Mouse (Mus musculus): ENCODE measurements around the gene Nfe2. TPM values are rescaled to one million over a fixed set of nuclear protein-coding genes. Genes with fewer than 3 reads are reported as not detected.

Nfe2 gene
- polyA plus RNA-seq, 1 experiment = 0.28 TPM

DNA sequence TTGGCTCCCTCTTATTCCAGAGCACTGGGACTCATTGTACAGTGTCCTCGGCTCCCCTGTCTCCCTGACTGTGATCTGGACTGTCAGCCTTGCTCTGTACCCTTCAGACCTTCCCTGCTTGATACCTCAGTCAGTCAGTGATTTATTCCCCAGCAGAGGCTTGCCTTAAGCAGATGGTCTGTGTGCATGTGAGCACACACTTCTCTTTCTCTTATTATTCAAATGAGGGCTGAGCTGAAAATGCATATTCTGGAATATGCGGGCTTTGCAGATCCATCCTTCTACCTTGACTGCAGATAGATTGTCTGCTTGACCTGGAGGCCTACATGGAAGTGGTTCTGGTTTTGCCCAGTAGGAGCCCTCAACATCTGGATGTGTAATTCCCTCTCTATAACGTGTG is 39.8 kb upstream of the Nfe2 start:
- no peak for DNase-seq
- H3K4me1 ChIP-seq (ENCODE audit: control insufficient read depth, insufficient read depth, low read length) = peaks cover 6% of the 10 kb centered on the region; the same call in 1 of the 2 replicates
- WGBS = 73% methylated on average over 3 of the region's 3 CpGs
- no peaks in the 10 kb centered on the region for H3K27me3 ChIP-seq (ENCODE audit: control insufficient read depth, insufficient read depth, low read length)
- no peak overlapping the region for H3K27ac ChIP-seq (ENCODE audit: insufficient read depth, low read length)
- no peak overlapping the region for H3K4me3 ChIP-seq (replicated peaks; ENCODE audit: insufficient read depth, low read depth, low read length)
- TF ChIP-seq POLR2A (IDR thresholded peaks at IDR 0.05; ENCODE audit: borderline replicate concordance, insufficient read depth, low read length) (no peak), CTCF (IDR thresholded peaks at IDR 0.05; ENCODE audit: borderline replicate concordance, insufficient read depth, low read depth, low read length) (no peak)

DNA sequence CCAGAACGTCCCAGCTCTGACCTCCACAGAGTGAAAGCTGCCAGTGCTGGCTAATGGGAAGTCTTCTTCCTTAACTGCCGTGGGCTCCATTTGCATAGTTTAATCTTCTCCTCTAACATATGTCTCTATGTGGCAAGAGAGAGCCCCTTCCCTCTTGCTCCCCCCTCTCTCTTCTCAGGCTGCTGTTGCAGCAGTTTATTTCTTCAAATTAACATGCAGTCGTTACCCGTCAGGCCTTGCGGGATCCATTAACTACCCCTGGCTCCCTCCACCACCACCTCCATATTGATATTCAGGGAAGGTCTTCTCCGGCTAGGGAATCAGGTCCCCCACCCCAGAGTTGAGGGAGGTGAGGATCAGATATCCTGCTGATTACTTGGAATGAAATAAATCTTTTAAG is 39.1 kb upstream of the Nfe2 start:
- no peaks in the 10 kb centered on the region for H3K27me3 ChIP-seq (ENCODE audit: control insufficient read depth, insufficient read depth, low read length)
- WGBS = 72% methylated on average over 6 of the region's 6 CpGs
- H3K4me1 ChIP-seq (ENCODE audit: control insufficient read depth, insufficient read depth, low read length) = peaks cover 6% of the 10 kb centered on the region; the same call in 1 of the 2 replicates
- no peak for TF ChIP-seq CTCF (IDR thresholded peaks at IDR 0.05; ENCODE audit: borderline replicate concordance, insufficient read depth, low read depth, low read length)
- TF ChIP-seq POLR2A (IDR thresholded peaks at IDR 0.05; ENCODE audit: borderline replicate concordance, insufficient read depth, low read length) = no peak
- H3K27ac ChIP-seq (ENCODE audit: insufficient read depth, low read length) = no peak overlapping the region
- H3K4me3 ChIP-seq (replicated peaks; ENCODE audit: insufficient read depth, low read depth, low read length) = no peak overlapping the region
- no peak for DNase-seq

DNA sequence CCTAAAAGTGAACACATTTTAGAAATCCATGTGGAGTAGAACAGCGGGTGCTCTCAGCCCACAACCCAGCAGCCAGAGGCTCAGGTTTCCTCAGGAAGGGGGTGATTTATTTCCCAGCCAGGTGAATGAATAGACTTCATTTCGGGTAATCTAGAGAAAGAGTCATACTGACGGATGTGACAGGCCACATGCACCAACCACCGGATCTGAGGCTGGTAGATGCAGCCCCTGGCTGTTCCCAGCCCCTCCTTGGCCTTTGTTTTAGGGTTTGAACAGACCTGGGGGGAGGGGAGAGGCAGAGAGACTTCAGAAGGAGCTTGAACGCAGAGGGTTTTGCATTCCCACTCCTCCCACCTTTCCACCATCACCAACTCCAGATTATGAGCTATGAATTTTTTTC is 37.6 kb upstream of the Nfe2 start:
- peaks cover 6% of the 10 kb centered on the region; the same call in 1 of the 2 replicates for H3K4me1 ChIP-seq (ENCODE audit: control insufficient read depth, insufficient read depth, low read length)
- no peaks in the 10 kb centered on the region for H3K27me3 ChIP-seq (ENCODE audit: control insufficient read depth, insufficient read depth, low read length)
- TF ChIP-seq CTCF (IDR thresholded peaks at IDR 0.05; ENCODE audit: borderline replicate concordance, insufficient read depth, low read depth, low read length) = no peak
- no peak for TF ChIP-seq POLR2A (IDR thresholded peaks at IDR 0.05; ENCODE audit: borderline replicate concordance, insufficient read depth, low read length)
- WGBS = 26% methylated on average over 5 of the region's 5 CpGs
- H3K27ac ChIP-seq (ENCODE audit: insufficient read depth, low read length) = no peak overlapping the region
- DNase-seq = no peak
- H3K4me3 ChIP-seq (replicated peaks; ENCODE audit: insufficient read depth, low read depth, low read length) = no peak overlapping the region

DNA sequence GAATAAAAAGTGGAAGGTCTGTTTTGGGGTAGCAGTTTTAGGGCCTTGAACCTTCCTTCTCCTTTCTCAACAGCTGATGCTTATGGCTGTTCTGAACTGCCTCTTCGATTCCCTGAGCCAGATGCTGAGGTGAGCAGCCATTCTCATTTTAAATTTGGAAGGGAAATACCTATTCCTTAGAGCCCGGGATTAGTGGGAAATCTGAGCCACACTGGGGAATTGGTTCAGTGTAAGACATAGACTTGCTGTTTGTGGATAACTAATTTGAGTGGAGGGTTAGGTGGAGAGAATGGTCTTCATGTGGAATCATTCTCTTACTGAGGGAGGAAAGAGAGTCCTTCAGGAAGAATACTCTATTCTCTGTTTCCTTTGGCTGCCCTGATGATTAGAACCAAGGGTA is 36.4 kb upstream of the Nfe2 start:
- TF ChIP-seq POLR2A (IDR thresholded peaks at IDR 0.05; ENCODE audit: borderline replicate concordance, insufficient read depth, low read length) = no peak
- no peak for TF ChIP-seq CTCF (IDR thresholded peaks at IDR 0.05; ENCODE audit: borderline replicate concordance, insufficient read depth, low read depth, low read length)
- no peaks in the 10 kb centered on the region for H3K27me3 ChIP-seq (ENCODE audit: control insufficient read depth, insufficient read depth, low read length)
- H3K4me3 ChIP-seq (replicated peaks; ENCODE audit: insufficient read depth, low read depth, low read length) = no peak overlapping the region
- no peak for DNase-seq
- 88% methylated on average over 2 of the region's 2 CpGs for WGBS
- H3K27ac ChIP-seq (ENCODE audit: insufficient read depth, low read length) = no peak overlapping the region
- H3K4me1 ChIP-seq (ENCODE audit: control insufficient read depth, insufficient read depth, low read length) = peaks cover 6% of the 10 kb centered on the region; the same call in 1 of the 2 replicates

DNA sequence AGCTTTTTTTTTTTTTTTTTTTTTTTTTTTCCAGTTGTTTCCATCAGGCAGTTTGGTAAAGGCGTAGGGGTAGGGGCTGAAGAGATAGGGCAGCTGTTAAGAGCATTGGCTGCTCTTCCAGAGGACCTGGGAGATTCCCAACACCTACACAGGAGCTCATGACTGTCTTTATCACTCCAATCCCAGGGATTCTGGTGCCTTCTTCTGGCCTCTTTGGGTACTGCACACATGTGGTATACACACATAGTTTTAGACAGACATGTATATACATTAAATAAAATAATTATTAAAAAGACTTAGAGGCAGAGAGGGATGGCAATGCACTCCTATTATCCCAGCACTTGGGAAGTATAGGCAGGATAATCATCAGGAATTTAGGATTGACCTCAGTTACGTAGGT is 35.2 kb upstream of the Nfe2 start:
- no peak overlapping the region for H3K4me3 ChIP-seq (replicated peaks; ENCODE audit: insufficient read depth, low read depth, low read length)
- 100% methylated on average over 2 of the region's 2 CpGs for WGBS
- DNase-seq = no peak
- no peak overlapping the region for H3K27ac ChIP-seq (ENCODE audit: insufficient read depth, low read length)
- no peaks in the 10 kb centered on the region for H3K27me3 ChIP-seq (ENCODE audit: control insufficient read depth, insufficient read depth, low read length)
- H3K4me1 ChIP-seq (ENCODE audit: control insufficient read depth, insufficient read depth, low read length) = no peaks in the 10 kb centered on the region
- TF ChIP-seq CTCF (IDR thresholded peaks at IDR 0.05; ENCODE audit: borderline replicate concordance, insufficient read depth, low read depth, low read length) (no peak), POLR2A (IDR thresholded peaks at IDR 0.05; ENCODE audit: borderline replicate concordance, insufficient read depth, low read length) (no peak)

DNA sequence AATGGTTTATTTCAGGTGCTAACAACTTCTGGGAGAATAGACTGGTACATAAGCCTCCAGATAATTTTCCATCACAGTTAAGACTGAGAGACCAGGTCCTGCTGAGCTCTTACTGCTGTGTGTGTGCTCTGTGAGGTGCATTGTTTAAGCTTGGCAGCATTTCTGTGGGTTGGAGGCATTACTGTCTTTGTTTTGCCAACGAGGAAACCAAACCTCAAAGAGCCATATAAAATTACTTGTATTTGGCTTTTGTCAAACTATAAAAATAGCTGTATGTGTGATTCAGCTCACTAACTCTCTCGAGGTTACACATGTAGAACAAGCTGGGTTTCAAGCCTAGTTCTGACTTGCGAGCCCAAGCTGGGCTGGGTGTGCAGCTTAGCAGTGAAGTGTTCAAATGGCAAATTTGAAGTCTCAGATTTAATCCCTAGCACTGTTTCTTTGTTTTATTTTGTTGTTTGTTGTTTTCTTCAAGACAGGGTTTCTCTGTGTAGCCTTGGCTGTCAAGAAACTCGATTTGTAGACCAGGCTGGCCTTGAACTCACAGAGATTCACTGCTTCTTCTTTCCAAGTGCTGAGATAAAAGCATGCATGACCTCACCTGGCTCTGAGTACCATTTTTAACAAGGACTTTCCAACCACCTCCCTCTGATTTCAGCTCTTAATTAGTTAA is 34.6 kb upstream of the Nfe2 start:
- H3K27ac ChIP-seq (ENCODE audit: insufficient read depth, low read length) = no peak overlapping the region
- no peak overlapping the region for H3K4me3 ChIP-seq (replicated peaks; ENCODE audit: insufficient read depth, low read depth, low read length)
- H3K27me3 ChIP-seq (ENCODE audit: control insufficient read depth, insufficient read depth, low read length) = no peaks in the 10 kb centered on the region
- no peak for TF ChIP-seq CTCF (IDR thresholded peaks at IDR 0.05; ENCODE audit: borderline replicate concordance, insufficient read depth, low read depth, low read length)
- TF ChIP-seq POLR2A (IDR thresholded peaks at IDR 0.05; ENCODE audit: borderline replicate concordance, insufficient read depth, low read length) = no peak
- no peaks in the 10 kb centered on the region for H3K4me1 ChIP-seq (ENCODE audit: control insufficient read depth, insufficient read depth, low read length)
- no peak for DNase-seq
- 80% methylated on average over 4 of the region's 4 CpGs for WGBS

DNA sequence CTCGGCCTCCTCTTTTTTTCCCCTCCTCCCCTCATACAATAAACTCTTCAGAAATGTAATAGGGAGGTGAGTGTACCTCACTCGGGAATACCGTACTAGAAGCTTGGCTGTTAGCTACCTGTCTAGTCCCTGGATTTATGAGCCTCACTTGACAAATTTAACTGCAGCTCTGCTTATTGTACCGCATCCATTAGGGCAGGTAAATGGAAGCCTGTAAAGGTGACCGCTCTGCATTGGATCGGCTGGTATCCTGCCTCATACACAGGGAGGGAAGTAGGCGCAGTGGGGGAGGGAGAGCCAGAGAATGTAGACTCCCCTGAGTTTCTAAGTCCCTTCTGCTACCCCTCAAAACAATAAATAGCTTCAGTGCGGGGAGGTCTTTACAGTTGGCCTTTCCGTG is 32.6 kb upstream of the Nfe2 start:
- H3K4me1 ChIP-seq (ENCODE audit: control insufficient read depth, insufficient read depth, low read length) = peaks cover under 1% of the 10 kb centered on the region; the same call in 1 of the 2 replicates
- H3K4me3 ChIP-seq (replicated peaks; ENCODE audit: insufficient read depth, low read depth, low read length) = no peak overlapping the region
- no peaks in the 10 kb centered on the region for H3K27me3 ChIP-seq (ENCODE audit: control insufficient read depth, insufficient read depth, low read length)
- WGBS = 93% methylated on average over 9 of the region's 9 CpGs
- DNase-seq = no peak
- TF ChIP-seq POLR2A (IDR thresholded peaks at IDR 0.05; ENCODE audit: borderline replicate concordance, insufficient read depth, low read length) (no peak), CTCF (IDR thresholded peaks at IDR 0.05; ENCODE audit: borderline replicate concordance, insufficient read depth, low read depth, low read length) (no peak)
- no peak overlapping the region for H3K27ac ChIP-seq (ENCODE audit: insufficient read depth, low read length)

DNA sequence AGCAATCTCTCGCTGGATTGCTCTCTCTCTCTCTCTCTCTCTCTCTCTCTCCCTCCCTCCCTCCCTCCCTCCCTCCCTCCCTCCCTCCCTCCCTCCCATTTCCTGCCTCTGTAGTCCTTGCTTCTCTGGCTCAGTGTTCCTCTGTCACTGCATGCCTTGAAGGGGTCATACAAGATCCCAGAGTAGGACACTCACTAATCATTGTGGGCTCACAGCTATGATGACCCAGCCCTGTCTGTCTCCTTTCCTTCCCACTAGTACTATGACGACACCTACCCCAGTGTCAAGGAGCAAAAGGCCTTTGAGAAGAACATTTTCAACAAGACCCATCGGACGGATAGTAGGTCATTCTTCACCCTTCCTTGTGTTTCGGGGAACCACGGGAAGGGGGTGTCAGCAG is 32.2 kb upstream of the Nfe2 start:
- Histone ChIP-seq H3K4me3 (replicated peaks; ENCODE audit: insufficient read depth, low read depth, low read length) (no peak overlapping the region), H3K27me3 (ENCODE audit: control insufficient read depth, insufficient read depth, low read length) (no peaks in the 10 kb centered on the region), H3K27ac (ENCODE audit: insufficient read depth, low read length) (no peak overlapping the region), H3K4me1 (ENCODE audit: control insufficient read depth, insufficient read depth, low read length) (peaks cover 5% of the 10 kb centered on the region; the same call in 1 of the 2 replicates)
- 79% methylated on average over 6 of the region's 6 CpGs for WGBS
- no peak for DNase-seq
- TF ChIP-seq POLR2A (IDR thresholded peaks at IDR 0.05; ENCODE audit: borderline replicate concordance, insufficient read depth, low read length) = no peak
